Mouse (Mus musculus) liver, adult 10 weeks (tissue): ENCODE results near the gene Myh4. TPM values are rescaled to one million over a fixed set of nuclear protein-coding genes. Genes with fewer than 3 reads are reported as not detected.

Source experiments
- polyA plus RNA-seq: library from polyadenylated mRNA; stranded (reverse); fragments of 350-450 nt; fragmentation: Illumina TruSeq; extraction: RNeasy Lipid Tissue Mini Kit (QIAGEN cat#74804); gene quantifications from one replicate; pipeline ENCODE4 v1.2.3, GENCODE M21; 2014; ENCODE audit warnings: low read depth, low replicate concordance

Myh4 gene
- polyA plus RNA-seq, result not detected

GRCm38 (mm10) chr11:67237481-67238079 is at the start of gene Myh4:
Gene Myh4 (plus strand): TSS chr11:67238029.

DNA sequence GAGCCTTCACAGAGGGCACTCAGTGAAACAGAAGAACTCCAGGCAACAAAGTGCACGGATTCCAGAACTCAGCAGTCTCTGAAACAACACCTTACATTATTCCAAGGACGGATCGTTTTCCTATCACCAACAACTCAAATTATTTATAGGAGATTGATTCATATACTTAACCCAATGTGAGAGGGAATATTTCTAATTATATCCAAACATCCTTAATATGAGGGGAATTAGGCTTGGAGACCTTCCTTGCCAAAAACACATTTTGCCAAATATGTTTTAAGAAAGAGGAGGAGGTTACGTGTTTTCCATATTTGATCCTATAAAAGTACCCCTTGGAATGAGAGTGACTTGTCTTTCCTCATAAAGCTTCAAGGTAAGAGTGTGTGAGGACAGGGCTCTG is 38.1 kb upstream of the Myh4 start, which contains the start of gene Myh1:
Gene Myh1, plus strand, starts transcription at position 301 of the 400 bp plus-strand sequence.

GRCm38 (mm10) chr11:67276601-67277174 is 38.9 kb downstream of the Myh4 start, which contains the start of gene Myh8:
Gene Myh8 (plus strand): TSS chr11:67277124.

Other genes with a start within 250 kb of the Myh4 start
- 36.7 TPM for gene Tmem220, start 212.9 kb upstream of the Myh4 start, polyA plus RNA-seq
- 50.1 TPM for gene Adprm, start 185.4 kb upstream of the Myh4 start, polyA plus RNA-seq
- 15.9 TPM for gene Sco1, start 185.4 kb upstream of the Myh4 start, polyA plus RNA-seq
- gene Myh3, start 159.7 kb upstream of the Myh4 start, polyA plus RNA-seq, result not detected
- not detected for gene Myh2, start 67.0 kb upstream of the Myh4 start, polyA plus RNA-seq
- 0.08 TPM for gene Myh1, start 38.0 kb upstream of the Myh4 start, polyA plus RNA-seq
- gene Myh8, start 39.1 kb downstream of the Myh4 start, polyA plus RNA-seq, result not detected
- not detected for gene Myh13, start 83.6 kb downstream of the Myh4 start, polyA plus RNA-seq
- 1.9 TPM for gene Gas7, start 217.4 kb downstream of the Myh4 start, polyA plus RNA-seq